Mouse (Mus musculus) stomach, embryonic 15.5 days (tissue): ENCODE results near the gene Incenp. TPM values are rescaled to one million over a fixed set of nuclear protein-coding genes. Genes with fewer than 3 reads are reported as not detected.
A peak's percentile ranks its signal among the peaks of the same experiment; 100 is the strongest.
"Not testable (repeated sequence)": the region's sequence is repeated elsewhere in the genome, so short reads cannot be mapped to it uniquely, and the experiment has no call there.

ENCODE experiments used
- ATAC-seq: fragments of 200-750 bp; cut with Nextera tagmentation; 2 replicates; pipeline ENCODE4 v1.8.0; 2017; ENCODE audit warnings: low read depth, moderate number of reproducible peaks, moderate TSS enrichment; ENCODE audit not compliant: insufficient read depth, low FRiP score
- H3K27ac ChIP-seq: fragments of 300-500 bp; sonication (generic); 2 replicates; pipeline ENCODE4 v1.5.1; 2015; ENCODE audit warnings: mild to moderate bottlenecking, inconsistent platforms
- H3K27me3 ChIP-seq: fragments of 300-500 bp; sonication (generic); replicated peaks from 2 replicates; pipeline ENCODE4 v1.6.1; 2015; ENCODE audit warnings: inconsistent platforms
- H3K36me3 ChIP-seq: fragments of 300-500 bp; sonication (generic); 2 replicates; pipeline ENCODE4 v1.6.1; 2015; ENCODE audit warnings: inconsistent platforms
- H3K4me1 ChIP-seq: fragments of 300-500 bp; sonication (generic); 2 replicates; pipeline ENCODE4 v1.6.1; 2015; ENCODE audit warnings: inconsistent platforms
- H3K4me2 ChIP-seq: fragments of 300-500 bp; sonication (generic); 2 replicates; pipeline ENCODE4 v1.6.1; 2015; ENCODE audit warnings: mild to moderate bottlenecking, inconsistent platforms
- H3K4me3 ChIP-seq: fragments of 300-500 bp; sonication (generic); replicated peaks from 2 replicates; pipeline ENCODE4 v1.5.1; 2015; ENCODE audit warnings: inconsistent platforms
- H3K9ac ChIP-seq: fragments of 300-500 bp; sonication (generic); 2 replicates; pipeline ENCODE4 v1.6.1; 2015; ENCODE audit warnings: inconsistent platforms
- H3K9me3 ChIP-seq: fragments of 300-500 bp; sonication (generic); 2 replicates; pipeline ENCODE4 v1.6.1; 2016; ENCODE audit warnings: inconsistent platforms
- WGBS: fragments of 180-500 bp; shearing (Covaris S2); methylation state at CpG from one replicate; pipeline ENCODE4 v1.1.7; 2015; 5-methylcytosine and 5-hydroxymethylcytosine counted together
- polyA plus RNA-seq: library from polyadenylated mRNA; unstranded; fragments of >200 nt; fragmentation: Nextera tagmentation; extraction: Ambion mirVana; gene quantifications from 2 replicates; pipeline ENCODE4 v1.2.1, GENCODE M21; 2015

Incenp gene
- polyA plus RNA-seq, 1 experiment from 2014 or later, result 93.9 TPM

GRCm38 (mm10) chr19:9914346-9914745 lies 15.0 kb upstream of the Incenp start:
- Histone ChIP-seq H3K27me3 (no peaks in the 10 kb centered on the region), H3K9ac (no peak overlapping the region), H3K27ac (no peak overlapping the region), H3K9me3 (no peaks in the 10 kb centered on the region), H3K36me3 (no peaks in the 10 kb centered on the region), H3K4me3 (no peak overlapping the region), H3K4me2 (no peak overlapping the region), H3K4me1 (no peaks in the 10 kb centered on the region)
- no peak for ATAC-seq
- WGBS, result 78% methylated on average over 3 of the region's 3 CpGs

- WGBS, result 75% methylated on average over 5 of the region's 5 CpGs
- Histone ChIP-seq H3K9me3 (no peaks in the 10 kb centered on the region), H3K4me1 (no peaks in the 10 kb centered on the region), H3K9ac (no peak overlapping the region), H3K4me2 (no peak overlapping the region), H3K4me3 (no peak overlapping the region), H3K36me3 (no peaks in the 10 kb centered on the region), H3K27ac (no peak overlapping the region), H3K27me3 (no peaks in the 10 kb centered on the region)
- no peak for ATAC-seq
These were observed 14.4 kb upstream of the Incenp start for GRCm38 (mm10) chr19:9913784-9914183.

DNA sequence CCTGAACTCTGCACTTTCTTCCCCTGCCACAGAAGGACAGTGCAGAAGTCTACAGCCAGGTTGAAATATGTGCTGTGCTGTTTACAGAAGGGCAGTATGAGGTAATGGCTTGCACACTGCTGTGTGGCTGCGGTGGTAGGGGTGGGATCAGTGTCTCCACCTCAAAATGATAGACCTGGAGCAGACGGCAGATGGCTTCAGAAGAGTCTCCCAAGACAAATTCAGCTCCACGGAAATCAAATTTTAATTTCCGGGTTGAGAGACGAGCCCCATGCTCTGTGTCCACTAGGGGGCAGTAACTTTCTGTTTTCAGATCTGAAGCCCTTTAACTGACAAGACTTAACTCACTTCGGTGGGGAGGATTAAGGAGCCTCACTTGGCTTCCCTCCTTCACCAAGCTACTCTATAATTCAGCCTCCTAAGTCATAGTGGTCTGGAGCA lies 12.0 kb upstream of the Incenp start:
- Histone ChIP-seq H3K27me3 (no peaks in the 10 kb centered on the region), H3K9me3 (no peaks in the 10 kb centered on the region), H3K36me3 (no peaks in the 10 kb centered on the region), H3K27ac (no peak overlapping the region), H3K4me1 (no peaks in the 10 kb centered on the region), H3K9ac (no peak overlapping the region), H3K4me3 (no peak overlapping the region), H3K4me2 (no peak overlapping the region)
- WGBS, result 11% methylated on average over 6 of the region's 6 CpGs
- ATAC-seq, result 0 out of 2 replicates have a peak, but pooled peaks have one; percentile 53

- Histone ChIP-seq H3K4me1 (no peaks in the 10 kb centered on the region), H3K9me3 (no peaks in the 10 kb centered on the region), H3K27me3 (no peaks in the 10 kb centered on the region), H3K9ac (no peak overlapping the region), H3K36me3 (no peaks in the 10 kb centered on the region), H3K4me2 (no peak overlapping the region), H3K4me3 (no peak overlapping the region), H3K27ac (no peak overlapping the region)
- 73% methylated on average over 5 of the region's 5 CpGs for WGBS
- no peak for ATAC-seq
These were observed 10.0 kb upstream of the Incenp start for GRCm38 (mm10) chr19:9909351-9909750.

- H3K27ac ChIP-seq, H3K4me2 ChIP-seq, ATAC-seq, H3K36me3 ChIP-seq, H3K27me3 ChIP-seq, H3K4me3 ChIP-seq, H3K9me3 ChIP-seq, H3K9ac ChIP-seq: not testable (repeated sequence)
- 93% methylated on average over 2 of the region's 2 CpGs for WGBS
- peaks cover 19% of the 10 kb centered on the region for H3K4me1 ChIP-seq
These were observed 1.3 kb upstream of the Incenp start for GRCm38 (mm10) chr19:9900696-9901095.

DNA sequence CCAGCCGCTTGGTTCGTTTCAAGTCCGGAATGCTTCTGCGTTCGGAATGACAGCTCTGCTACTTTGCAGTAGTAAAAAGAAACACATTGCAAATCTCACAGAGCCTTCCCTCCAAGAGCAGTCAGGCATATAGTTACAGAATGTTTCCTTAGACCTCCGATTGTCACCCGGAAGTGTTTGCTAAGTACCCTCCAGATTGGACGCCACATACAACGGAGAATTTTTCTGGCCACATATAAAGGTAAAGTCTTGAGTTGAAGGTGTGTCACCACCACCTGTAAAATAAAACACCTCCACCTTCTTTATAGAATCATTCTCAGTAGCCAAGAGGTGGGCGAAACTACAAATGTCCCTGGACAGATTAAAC lies 412 bp upstream of the Incenp start:
- Histone ChIP-seq H3K4me1 (peaks cover 19% of the 10 kb centered on the region), H3K4me2 (peak overlapping the region; percentile 69), H3K27ac (peak overlapping the region; percentile 94), H3K9ac (no peak overlapping the region), H3K36me3 (peaks cover 4% of the 10 kb centered on the region; the same call in 1 of the 2 replicates), H3K27me3 (no peaks in the 10 kb centered on the region), H3K9me3 (no peaks in the 10 kb centered on the region), H3K4me3 (peak overlapping the region; percentile 80)
- peak; percentile 24 for ATAC-seq
- 7% methylated on average over 10 of the region's 10 CpGs for WGBS

GRCm38 (mm10) chr19:9898339-9899066 lies 848 bp downstream of the Incenp start:
- H3K4me3 ChIP-seq, result peak overlapping the region; percentile 80
- peak overlapping the region; percentile 82 for H3K4me2 ChIP-seq
- WGBS, result 7% methylated on average over 17 of the region's 17 CpGs
- peaks cover 19% of the 10 kb centered on the region for H3K4me1 ChIP-seq
- peaks cover 16% of the 10 kb centered on the region for H3K36me3 ChIP-seq
- H3K27ac ChIP-seq, result peak overlapping the region; percentile 82
- H3K9ac ChIP-seq, result peak overlapping the region; percentile 73
- H3K9me3 ChIP-seq, result no peaks in the 10 kb centered on the region
- no peak; the same call in 1 of the 2 replicates for ATAC-seq
- H3K27me3 ChIP-seq, result no peaks in the 10 kb centered on the region

DNA sequence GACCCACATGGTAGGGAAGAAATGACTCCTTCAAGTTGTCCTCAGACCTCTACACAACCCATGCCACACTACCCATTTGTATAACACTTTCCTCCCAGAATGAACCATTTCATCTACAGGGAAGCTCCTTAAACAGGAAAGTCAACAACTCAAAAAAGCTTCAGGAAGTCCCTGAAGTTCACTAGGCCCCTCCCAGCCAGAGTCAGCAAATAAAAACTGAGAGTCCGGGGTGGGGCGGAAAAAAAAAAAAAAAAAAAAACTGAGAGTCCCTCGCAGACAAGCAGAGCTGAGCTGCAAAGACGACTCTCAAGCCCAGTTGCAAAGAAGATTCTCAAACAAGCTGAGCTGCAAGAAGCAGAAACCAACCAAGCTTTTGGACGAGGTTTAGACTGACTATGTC lies 3.3 kb downstream of the Incenp start:
- H3K27me3 ChIP-seq, result no peaks in the 10 kb centered on the region
- H3K36me3 ChIP-seq, result peaks cover 33% of the 10 kb centered on the region
- H3K4me2 ChIP-seq, result no peak overlapping the region
- H3K9me3 ChIP-seq, result no peaks in the 10 kb centered on the region
- no peak overlapping the region for H3K4me3 ChIP-seq
- WGBS, result 58% methylated on average over 5 of the region's 5 CpGs
- H3K27ac ChIP-seq, result no peak overlapping the region
- H3K9ac ChIP-seq, result no peak overlapping the region
- no peak for ATAC-seq
- H3K4me1 ChIP-seq, result peaks cover 19% of the 10 kb centered on the region

- H3K4me3 ChIP-seq, result no peak overlapping the region
- WGBS, result 81% methylated on average over 8 of the region's 8 CpGs
- ATAC-seq, result 0 out of 2 replicates have a peak, but pooled peaks have one; percentile 31
- H3K27ac ChIP-seq, result no peak overlapping the region
- no peaks in the 10 kb centered on the region for H3K4me1 ChIP-seq
- H3K36me3 ChIP-seq, result peaks cover 60% of the 10 kb centered on the region
- H3K27me3 ChIP-seq, result no peaks in the 10 kb centered on the region
- H3K9me3 ChIP-seq, result no peaks in the 10 kb centered on the region
- H3K4me2 ChIP-seq, result no peak overlapping the region
- H3K9ac ChIP-seq, result no peak overlapping the region
These were observed 12.6 kb downstream of the Incenp start for GRCm38 (mm10) chr19:9886771-9887170.

- peaks cover 60% of the 10 kb centered on the region for H3K36me3 ChIP-seq
- H3K4me1 ChIP-seq, result no peaks in the 10 kb centered on the region
- H3K27me3 ChIP-seq, result no peaks in the 10 kb centered on the region
- no peak overlapping the region for H3K4me2 ChIP-seq
- 88% methylated on average over 1 of the region's 1 CpGs for WGBS
- H3K4me3 ChIP-seq, result no peak overlapping the region
- ATAC-seq, result no peak
- H3K9ac ChIP-seq, result no peak overlapping the region
- H3K27ac ChIP-seq, result no peak overlapping the region
- no peaks in the 10 kb centered on the region for H3K9me3 ChIP-seq
These were observed 13.0 kb downstream of the Incenp start for GRCm38 (mm10) chr19:9886348-9886747.

- Histone ChIP-seq H3K4me1 (no peaks in the 10 kb centered on the region), H3K9ac (no peak overlapping the region), H3K9me3 (no peaks in the 10 kb centered on the region), H3K36me3 (peaks cover 73% of the 10 kb centered on the region), H3K27ac (no peak overlapping the region), H3K4me3 (no peak overlapping the region), H3K27me3 (no peaks in the 10 kb centered on the region), H3K4me2 (no peak overlapping the region)
- WGBS, result 96% methylated on average over 20 of the region's 20 CpGs
- no peak for ATAC-seq
These were observed 21.0 kb downstream of the Incenp start for GRCm38 (mm10) chr19:9878186-9878835.

DNA sequence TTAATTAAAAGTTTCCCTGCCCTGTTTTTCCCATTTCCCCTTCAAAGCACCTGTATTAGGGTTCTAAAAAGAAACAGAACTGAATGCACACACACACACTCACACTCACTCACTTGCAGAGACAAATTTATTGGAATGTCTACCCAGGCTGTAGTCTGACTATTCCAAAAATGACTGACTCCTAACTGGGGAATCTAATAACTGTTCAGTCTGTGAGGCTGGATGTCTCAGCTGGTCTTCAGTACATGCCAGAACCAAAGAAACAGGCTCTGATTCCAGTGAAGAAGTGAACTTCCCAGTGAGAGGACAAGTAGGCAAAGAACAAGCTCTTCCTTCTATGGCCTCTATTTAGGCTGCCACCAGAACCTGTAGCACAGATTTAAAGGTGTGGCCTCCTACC lies 33.9 kb downstream of the Incenp start:
- no peak for ATAC-seq
- H3K9me3 ChIP-seq, result no peaks in the 10 kb centered on the region
- no peaks in the 10 kb centered on the region for H3K27me3 ChIP-seq
- no peak overlapping the region for H3K4me2 ChIP-seq
- H3K4me3 ChIP-seq, result no peak overlapping the region
- no peaks in the 10 kb centered on the region for H3K4me1 ChIP-seq
- H3K27ac ChIP-seq, result no peak overlapping the region
- H3K9ac ChIP-seq, result no peak overlapping the region
- no peaks in the 10 kb centered on the region for H3K36me3 ChIP-seq
